Mouse (Mus musculus) adrenal gland, postnatal 4 days (tissue): ENCODE data around the gene Birc5. TPM values are rescaled to one million over a fixed set of nuclear protein-coding genes. Genes with fewer than 3 reads are reported as not detected.

Source experiments
- DNase-seq, 2 experiments: peaks; one replicate each; pipeline ENCODE4 v3.0.0; 2021 to 2022; ENCODE audit warnings: low spot score in 2 of 2, mixed read lengths in 2 of 2
- total RNA-seq, 2 experiments: library from RNA; stranded (reverse); gene quantifications; 2 replicates each; pipeline ENCODE4 v1.2.3; 2021

The Birc5 gene
- total RNA-seq, 2 experiments from 2014 or later = 43.4 to 43.8 TPM

DNA sequence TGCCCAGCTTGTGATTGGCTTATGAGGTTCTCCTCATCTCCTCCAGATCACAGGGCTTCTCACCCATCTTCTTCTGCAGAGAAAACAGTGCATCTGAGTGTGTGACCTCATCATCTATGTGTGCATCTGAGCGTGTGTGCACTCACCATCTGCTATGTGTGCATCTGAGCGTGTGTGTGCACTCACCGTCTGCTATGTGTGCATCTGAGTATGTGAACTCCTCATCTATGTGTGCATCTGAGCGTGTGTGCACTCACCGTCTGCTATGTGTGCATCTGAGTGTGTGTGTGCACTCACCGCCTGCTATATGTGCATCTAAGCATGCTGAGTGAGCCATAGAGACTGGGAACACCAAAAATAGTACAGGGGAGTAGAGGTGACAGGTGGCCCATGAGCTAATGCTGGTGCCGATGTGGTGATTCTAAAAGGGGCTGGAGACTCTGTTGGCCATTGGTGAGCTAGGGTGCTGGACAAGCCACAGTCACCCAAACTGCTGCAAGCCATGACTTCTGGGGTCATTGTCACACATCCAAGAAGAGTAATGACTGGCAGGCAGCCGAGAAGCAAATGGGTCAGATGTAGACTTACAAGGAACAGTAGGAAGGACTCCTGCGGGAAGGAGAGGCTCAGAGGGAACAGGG, 31.4 kb downstream of the Birc5 start:
- DNase-seq = no peak

- no peak for DNase-seq
Observed at GRCm38 (mm10) chr11:117880977-117881358, 31.9 kb downstream of the Birc5 start.

- no peak for DNase-seq
Observed at GRCm38 (mm10) chr11:117881787-117882186, 32.7 kb downstream of the Birc5 start.

DNA sequence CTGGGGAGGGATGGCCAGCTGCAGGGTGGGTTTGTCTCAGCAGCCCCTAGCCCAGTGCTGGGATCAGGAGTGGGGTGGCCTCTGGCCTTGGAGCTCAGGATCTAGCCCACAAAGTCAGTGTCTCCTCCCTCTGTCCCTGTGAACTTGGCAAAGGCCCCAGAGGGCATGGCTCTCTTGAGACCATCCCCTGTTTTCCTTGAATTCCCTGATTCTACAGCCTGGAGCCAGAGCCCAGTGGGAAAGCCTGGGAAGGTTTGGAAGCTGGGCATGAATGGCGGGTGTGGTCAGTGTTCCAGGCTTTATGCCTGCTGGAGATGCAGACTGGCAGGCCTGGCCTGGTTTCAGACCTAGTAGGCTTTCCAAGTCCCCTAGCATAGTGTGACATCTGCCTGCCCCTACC, 33.2 kb downstream of the Birc5 start:
- no peak for DNase-seq

DNA sequence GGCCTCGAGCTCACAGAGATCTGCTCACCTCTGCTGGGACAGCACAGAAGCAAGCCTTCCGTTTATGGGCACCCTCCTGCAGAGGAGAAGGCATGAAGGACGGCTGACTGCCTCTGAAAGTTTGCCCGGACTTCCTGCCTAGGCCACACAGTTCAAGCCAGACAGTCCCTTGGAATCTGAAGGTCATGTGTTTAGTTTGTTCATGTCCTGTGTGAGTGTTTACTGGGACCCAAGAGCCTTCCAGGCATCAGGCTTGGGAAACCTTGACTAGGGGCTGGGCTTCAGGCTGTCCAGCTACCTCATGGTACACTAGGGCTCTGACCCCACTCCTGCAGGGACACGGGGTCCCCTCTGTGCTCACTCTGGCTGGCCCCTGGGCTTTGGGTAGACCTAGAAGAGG, 36.9 kb downstream of the Birc5 start:
- no peak for DNase-seq

- DNase-seq = no peak
Observed at GRCm38 (mm10) chr11:117888168-117888852, 39.3 kb downstream of the Birc5 start.

- no peak for DNase-seq
Observed at GRCm38 (mm10) chr11:117888853-117889822, 40.1 kb downstream of the Birc5 start.

DNA sequence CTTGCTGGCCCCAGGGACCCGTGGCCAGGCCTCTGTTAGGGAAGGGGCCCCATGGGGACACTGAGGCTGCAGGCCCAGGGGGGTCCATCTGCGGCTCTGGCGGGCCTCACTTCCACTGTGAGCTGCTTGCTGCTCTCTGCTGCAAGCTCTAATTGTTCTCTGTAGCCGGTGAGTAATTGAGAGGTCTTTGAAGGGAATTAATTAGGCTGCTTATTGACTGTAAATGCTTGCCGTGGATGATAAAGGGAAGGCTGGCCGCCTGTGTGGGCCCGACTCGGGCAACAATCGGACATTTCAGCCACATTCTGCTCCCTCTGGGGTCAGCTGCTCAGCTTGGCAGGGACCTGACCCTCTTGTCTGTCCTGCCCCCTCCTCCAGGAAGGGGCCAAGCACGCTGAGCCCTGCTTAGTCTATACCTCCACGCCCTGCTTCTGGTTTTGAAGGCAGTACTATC, 40.9 kb downstream of the Birc5 start:
- no peak for DNase-seq

GRCm38 (mm10) chr11:117890519-117891282, 41.6 kb downstream of the Birc5 start:
- no peak for DNase-seq

- no peak for DNase-seq
Observed at GRCm38 (mm10) chr11:117891581-117892175, 42.6 kb downstream of the Birc5 start.

DNA sequence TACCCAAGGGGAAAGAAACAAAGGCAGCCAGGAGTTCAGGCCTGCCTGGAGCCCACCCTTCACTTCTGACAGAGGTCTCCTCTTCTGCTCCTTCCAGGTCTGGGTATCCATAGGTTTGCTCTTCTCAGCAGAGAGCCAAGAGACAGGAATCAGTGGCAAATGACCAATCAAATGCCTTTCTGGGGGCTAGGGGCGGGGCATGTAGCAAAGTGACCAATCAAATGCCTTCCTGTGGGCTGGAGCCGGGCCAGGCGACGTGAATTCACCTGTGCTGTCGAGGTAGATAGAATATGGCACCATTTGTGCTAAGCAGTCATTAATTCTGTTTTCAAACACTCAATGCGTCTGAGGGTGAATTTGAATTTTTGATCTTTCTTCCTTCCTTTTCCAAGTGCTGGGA, 43.1 kb downstream of the Birc5 start:
- no peak for DNase-seq

- no peak for DNase-seq
Observed at GRCm38 (mm10) chr11:117894676-117895075, 45.6 kb downstream of the Birc5 start.

DNA sequence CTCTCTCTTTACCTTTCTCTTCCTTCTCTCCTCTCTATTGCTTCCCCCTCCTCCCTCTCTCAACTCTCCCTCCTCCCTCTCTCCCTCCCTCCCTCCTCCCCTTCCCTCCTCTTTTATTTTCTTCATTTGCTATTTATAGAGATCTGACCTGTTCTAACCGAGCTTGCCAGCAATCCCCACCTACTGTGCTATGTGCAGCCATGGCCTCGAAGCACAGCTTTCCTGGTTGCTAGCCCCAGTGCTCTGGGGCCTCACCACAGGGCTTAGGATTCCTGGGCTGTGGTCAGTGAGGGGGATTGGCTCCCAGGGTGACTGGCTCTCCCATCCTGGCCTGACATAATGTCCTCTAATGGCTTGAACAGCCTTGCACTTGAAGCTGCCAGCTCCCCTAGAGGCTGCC, 47.5 kb downstream of the Birc5 start:
- DNase-seq = no peak

GRCm38 (mm10) chr11:117902282-117902681, 53.2 kb downstream of the Birc5 start:
- no peak for DNase-seq

GRCm38 (mm10) chr11:117904442-117904841, 55.4 kb downstream of the Birc5 start:
- no peak for DNase-seq

Other genes with a start within 250 kb of the Birc5 start
- gene Tnrc6c, start 195.0 kb upstream of the Birc5 start, total RNA-seq = 10 to 100 TPM; 28.4 to 29.9 TPM
- gene Tmc8, start 67.2 kb upstream of the Birc5 start, total RNA-seq = 1 to 10 TPM; 7.1 to 7.6 TPM
- 10 to 100 TPM; 49.7 to 55.0 TPM for gene Tmc6, start 67.1 kb upstream of the Birc5 start, total RNA-seq
- 1 to 10 TPM in 1 of 2 experiments, under 1 TPM in 1; 0.87 to 1.7 TPM for gene 6030468B19Rik, start 51.6 kb upstream of the Birc5 start, total RNA-seq
- gene Gm20708, start 39.6 kb upstream of the Birc5 start, total RNA-seq = 1 to 10 TPM; 2.1 to 3.0 TPM
- gene Syngr2, start 39.6 kb upstream of the Birc5 start, total RNA-seq = 10 to 100 TPM; 81.3 to 86.8 TPM
- 10 to 100 TPM; 18.1 to 21.7 TPM for gene Afmid, start 23.3 kb upstream of the Birc5 start, total RNA-seq
- 10 to 100 TPM; 78.3 to 82.1 TPM for gene Tk1, start 23.2 kb upstream of the Birc5 start, total RNA-seq
- gene Tmem235, start 11.5 kb downstream of the Birc5 start, total RNA-seq = not detected
- 10 to 100 TPM; 15.1 to 15.6 TPM for gene Tha1, start 24.2 kb downstream of the Birc5 start, total RNA-seq
- 10 to 100 TPM; 11.8 to 12.7 TPM for gene Socs3, start 120.8 kb downstream of the Birc5 start, total RNA-seq
- gene Pgs1, start 137.0 kb downstream of the Birc5 start, total RNA-seq = 10 to 100 TPM; 39.1 to 40.4 TPM